Mouse (Mus musculus): ENCODE measurements around the gene Nup205.

The Nup205 gene

GRCm38 (mm10) chr6:35251807-35252476 lies 74.7 kb downstream of the Nup205 start:
- no peak for DNase-seq (ENCODE audit: low spot score)

GRCm38 (mm10) chr6:35252477-35253346 lies 75.5 kb downstream of the Nup205 start:
- peak; percentile 90 for DNase-seq (ENCODE audit: low spot score)

- no peak for DNase-seq (ENCODE audit: low spot score)
Observed at GRCm38 (mm10) chr6:35253474-35253873, 76.3 kb downstream of the Nup205 start.

- DNase-seq (ENCODE audit: low spot score): no peak
Observed at GRCm38 (mm10) chr6:35254136-35254904, 77.1 kb downstream of the Nup205 start.

- DNase-seq (ENCODE audit: low spot score): no peak
Observed at GRCm38 (mm10) chr6:35255017-35255416, 77.8 kb downstream of the Nup205 start.

- peak; percentile 64 for DNase-seq (ENCODE audit: low spot score)
Observed at GRCm38 (mm10) chr6:35256691-35257090, 79.5 kb downstream of the Nup205 start.

GRCm38 (mm10) chr6:35257626-35258190 lies 80.5 kb downstream of the Nup205 start:
- no peak for DNase-seq (ENCODE audit: low spot score)

GRCm38 (mm10) chr6:35258922-35259321 lies 81.7 kb downstream of the Nup205 start:
- no peak for DNase-seq (ENCODE audit: low spot score)

GRCm38 (mm10) chr6:35259526-35259925 lies 82.3 kb downstream of the Nup205 start:
- DNase-seq (ENCODE audit: low spot score): no peak

- DNase-seq (ENCODE audit: low spot score): no peak
Observed at GRCm38 (mm10) chr6:35260531-35260930, 83.3 kb downstream of the Nup205 start.

GRCm38 (mm10) chr6:35265580-35266278 lies 88.5 kb downstream of the Nup205 start:
- no peak for DNase-seq (ENCODE audit: low spot score)

GRCm38 (mm10) chr6:35268711-35269110 lies 91.5 kb downstream of the Nup205 start:
- no peak for DNase-seq (ENCODE audit: low spot score)

GRCm38 (mm10) chr6:35269643-35270042 lies 92.4 kb downstream of the Nup205 start:
- no peak for DNase-seq (ENCODE audit: low spot score)

GRCm38 (mm10) chr6:35271094-35271855 lies 94.1 kb downstream of the Nup205 start:
- no peak for DNase-seq (ENCODE audit: low spot score)

GRCm38 (mm10) chr6:35271868-35272765 lies 94.9 kb downstream of the Nup205 start:
- DNase-seq (ENCODE audit: low spot score): no peak

GRCm38 (mm10) chr6:35273391-35274082 lies 96.3 kb downstream of the Nup205 start:
- no peak for DNase-seq (ENCODE audit: low spot score)

GRCm38 (mm10) chr6:35277903-35278587 lies 100.8 kb downstream of the Nup205 start:
- DNase-seq (ENCODE audit: low spot score): no peak

GRCm38 (mm10) chr6:35279306-35279705 lies 102.1 kb downstream of the Nup205 start:
- no peak for DNase-seq (ENCODE audit: low spot score)

Measured in urinary bladder, postnatal 25 days (tissue).